Mouse (Mus musculus): Measurements from ENCODE around the gene Irak2. TPM values are rescaled to one million over a fixed set of nuclear protein-coding genes. Genes with fewer than 3 reads are reported as not detected.

Irak2 gene
- total RNA-seq, 2 experiments from 2014 or later: 18.6 to 30.4 TPM

- peak; percentile 82 for ATAC-seq (replicated peaks; ENCODE audit: low FRiP score, low TSS enrichment, poor library complexity, severe bottlenecking)
Observed at GRCm38 (mm10) chr6:113740236-113741217, 102.3 kb downstream of the Irak2 start, which contains the start of gene Sec13. TSS of gene Sec13 (minus strand) at chr6:113740743.

DNA sequence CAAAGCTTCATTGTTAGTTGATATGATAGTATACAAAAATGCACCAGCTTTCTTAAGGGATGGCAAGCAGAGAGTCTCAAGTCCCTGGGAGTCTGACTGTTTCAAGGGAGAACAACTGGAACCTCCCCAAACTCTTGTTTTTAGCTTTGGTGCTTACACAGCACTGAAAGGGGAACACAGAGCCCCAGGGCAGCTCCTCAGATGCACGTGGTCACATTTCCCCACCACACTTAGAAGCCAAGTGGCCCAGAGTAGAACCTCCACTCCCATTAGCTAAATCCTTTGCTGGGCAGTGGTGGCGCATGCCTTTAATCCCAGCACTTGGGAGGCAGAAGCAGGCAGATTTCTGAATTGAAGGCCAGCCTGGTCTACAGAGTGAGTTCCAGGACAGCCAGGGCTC lies 103.2 kb downstream of the Irak2 start:
- no peak for ATAC-seq (replicated peaks; ENCODE audit: low FRiP score, low TSS enrichment, poor library complexity, severe bottlenecking)

DNA sequence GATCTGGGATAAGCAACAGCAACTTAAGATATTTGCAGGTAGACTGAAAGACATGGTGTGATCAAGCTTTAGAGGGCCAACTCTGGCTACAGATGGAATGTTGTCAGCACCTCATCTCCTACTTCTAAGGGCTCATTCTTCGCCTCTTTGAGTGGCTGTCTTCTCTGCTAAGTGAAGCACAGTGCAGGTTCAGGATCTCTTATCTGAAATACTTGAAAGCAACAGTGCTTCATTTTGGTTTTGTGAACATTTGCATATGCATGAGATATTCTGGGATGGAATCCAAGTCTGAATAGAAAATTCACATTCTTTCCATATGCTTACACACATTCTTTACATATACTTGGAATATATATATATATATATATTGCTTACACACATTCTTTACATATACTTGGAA lies 104.1 kb downstream of the Irak2 start:
- no peak for ATAC-seq (replicated peaks; ENCODE audit: low FRiP score, low TSS enrichment, poor library complexity, severe bottlenecking)

GRCm38 (mm10) chr6:113743111-113743510 lies 104.8 kb downstream of the Irak2 start:
- ATAC-seq (replicated peaks; ENCODE audit: low FRiP score, low TSS enrichment, poor library complexity, severe bottlenecking): no peak

Other genes with a start within 250 kb of the Irak2 start
- gene Ttll3, start 249.2 kb upstream of the Irak2 start, total RNA-seq (2014; fragmentation: Nextera tagmentation): 2.1 and 7.9 TPM in 2 replicates
- gene Ttll3, start 249.2 kb upstream of the Irak2 start, total RNA-seq (2017): 0.50 and 0.80 TPM in 2 replicates
- 13.5 and 14.5 TPM in 2 replicates for gene Rpusd3, start 219.1 kb upstream of the Irak2 start, total RNA-seq (2014; fragmentation: Nextera tagmentation)
- gene Rpusd3, start 219.1 kb upstream of the Irak2 start, total RNA-seq (2017): 16.8 and 25.1 TPM in 2 replicates
- not detected in 2 replicates for gene Cidec, start 202.7 kb upstream of the Irak2 start, total RNA-seq (2014; fragmentation: Nextera tagmentation)
- not detected in 2 replicates for gene Cidec, start 202.7 kb upstream of the Irak2 start, total RNA-seq (2017)
- gene Jagn1, start 195.9 kb upstream of the Irak2 start, total RNA-seq (2014; fragmentation: Nextera tagmentation): 44.8 and 53.4 TPM in 2 replicates
- gene Jagn1, start 195.9 kb upstream of the Irak2 start, total RNA-seq (2017): 29.4 and 50.3 TPM in 2 replicates
- gene Il17re, start 180.0 kb upstream of the Irak2 start, total RNA-seq (2014; fragmentation: Nextera tagmentation): 0.45 TPM in 1 of 2 replicates, not detected in the other
- gene Il17re, start 180.0 kb upstream of the Irak2 start, total RNA-seq (2017): not detected in 2 replicates
- gene Il17rc, start 167.0 kb upstream of the Irak2 start, total RNA-seq (2014; fragmentation: Nextera tagmentation): not detected in 2 replicates
- gene Il17rc, start 167.0 kb upstream of the Irak2 start, total RNA-seq (2017): not detected in 2 replicates
- gene Creld1, start 155.2 kb upstream of the Irak2 start, total RNA-seq (2014; fragmentation: Nextera tagmentation): 8.0 and 8.8 TPM in 2 replicates
- 1.6 and 6.1 TPM in 2 replicates for gene Creld1, start 155.2 kb upstream of the Irak2 start, total RNA-seq (2017)
- 0.37 TPM in 1 of 2 replicates, not detected in the other for gene Prrt3, start 136.5 kb upstream of the Irak2 start, total RNA-seq (2014; fragmentation: Nextera tagmentation)
- gene Prrt3, start 136.5 kb upstream of the Irak2 start, total RNA-seq (2017): not detected in 2 replicates
- gene Emc3, start 106.8 kb upstream of the Irak2 start, total RNA-seq (2014; fragmentation: Nextera tagmentation): 49.4 and 61.7 TPM in 2 replicates
- 28.3 and 43.9 TPM in 2 replicates for gene Emc3, start 106.8 kb upstream of the Irak2 start, total RNA-seq (2017)
- gene Fancd2, start 106.8 kb upstream of the Irak2 start, total RNA-seq (2014; fragmentation: Nextera tagmentation): 35.7 and 47.0 TPM in 2 replicates
- 31.3 and 43.7 TPM in 2 replicates for gene Fancd2, start 106.8 kb upstream of the Irak2 start, total RNA-seq (2017)
- 0.37 TPM in 1 of 2 replicates, not detected in the other for gene Fancd2os, start 37.8 kb upstream of the Irak2 start, total RNA-seq (2014; fragmentation: Nextera tagmentation)
- gene Fancd2os, start 37.8 kb upstream of the Irak2 start, total RNA-seq (2017): not detected in 2 replicates
- gene Brk1, start 33.7 kb upstream of the Irak2 start, total RNA-seq (2014; fragmentation: Nextera tagmentation): 136 and 142 TPM in 2 replicates
- gene Brk1, start 33.7 kb upstream of the Irak2 start, total RNA-seq (2017): 68.2 and 68.8 TPM in 2 replicates
- 12.5 and 15.2 TPM in 2 replicates for gene Vhl, start 14.5 kb upstream of the Irak2 start, total RNA-seq (2014; fragmentation: Nextera tagmentation)
- gene Vhl, start 14.5 kb upstream of the Irak2 start, total RNA-seq (2017): 7.8 and 8.6 TPM in 2 replicates
- 48.5 and 69.9 TPM in 2 replicates for gene Tatdn2, start 58.6 kb downstream of the Irak2 start, total RNA-seq (2014; fragmentation: Nextera tagmentation)
- 152 and 155 TPM in 2 replicates for gene Tatdn2, start 58.6 kb downstream of the Irak2 start, total RNA-seq (2017)
- not detected in 2 replicates for gene Ghrl, start 81.4 kb downstream of the Irak2 start, total RNA-seq (2014; fragmentation: Nextera tagmentation)
- gene Ghrl, start 81.4 kb downstream of the Irak2 start, total RNA-seq (2017): not detected in 2 replicates
- gene Sec13, start 102.3 kb downstream of the Irak2 start, total RNA-seq (2014; fragmentation: Nextera tagmentation): 130 and 140 TPM in 2 replicates
- gene Sec13, start 102.3 kb downstream of the Irak2 start, total RNA-seq (2017): 87.3 and 103 TPM in 2 replicates

All from megakaryocyte-erythroid progenitor cell, adult 5-6 weeks (primary cell).